Mouse (Mus musculus) mouse embryonic stem cell (cell line): ENCODE measurements at regions not wholly inside any gene's neighbourhood (a gene's known extent, or its start where the extent isn't known, plus 50 kb on each side); places are given as distances from the start of the nearest gene placed in this dataset.

Experiments
- in situ Hi-C, 2 experiments: fragments of 300-500 bp; cut with MboI; formaldehyde crosslinking; loops; 1 replicate in 1 of 2; 3 replicates in 1 of 2; pipeline ENCODE4 v1.14.3; 2019 to 2020; ENCODE audit warnings: low sequenced_read_pairs in 2 of 2, low pct_unique_long_range_greater_than_20kb in 1 of 2, mixed read lengths in 1 of 2; ENCODE audit not compliant: unreplicated experiment in 1 of 2

GRCm38 (mm10) chr1:18849038-18849437 lies 253.8 kb upstream of the Tfap2d start:
- in situ Hi-C loops: no loop called here

GRCm38 (mm10) chr1:18857457-18857856 lies 245.4 kb upstream of the Tfap2d start:
- in situ Hi-C loops: no loop called here

- in situ Hi-C loops: no loop called here
Measured at GRCm38 (mm10) chr1:18903266-18903665, 199.6 kb upstream of the Tfap2d start.

GRCm38 (mm10) chr1:18903696-18904095 lies 199.1 kb upstream of the Tfap2d start:
- in situ Hi-C loops: no loop called here

GRCm38 (mm10) chr1:18911578-18911977 lies 191.2 kb upstream of the Tfap2d start:
- in situ Hi-C loops: no loop called here

- in situ Hi-C loops: loop anchor here in 1 of 2 experiments (25.0 kb wide), 1 partner anchor 594 kb away; no protein-coding TSS in a partner anchor
Measured at GRCm38 (mm10) chr1:18956276-18956675, 146.5 kb upstream of the Tfap2d start.

- in situ Hi-C loops: loop anchor here in 1 of 2 experiments (25.0 kb wide), 1 partner anchor 595 kb away; no protein-coding TSS in a partner anchor
Measured at GRCm38 (mm10) chr1:18956975-18957374, 145.8 kb upstream of the Tfap2d start.

- in situ Hi-C loops: loop anchor here in 1 of 2 experiments (25.0 kb wide), 1 partner anchor 599 kb away; no protein-coding TSS in a partner anchor
Measured at GRCm38 (mm10) chr1:18961464-18961863, 141.4 kb upstream of the Tfap2d start.

- in situ Hi-C loops: loop anchor here in 1 of 2 experiments (25.0 kb wide), 1 partner anchor 600 kb away; no protein-coding TSS in a partner anchor
Measured at GRCm38 (mm10) chr1:18961889-18962288, 140.9 kb upstream of the Tfap2d start.

GRCm38 (mm10) chr1:18968935-18969334 lies 133.9 kb upstream of the Tfap2d start:
- in situ Hi-C loops: loop anchor here in 1 of 2 experiments (25.0 kb wide), 1 partner anchor 607 kb away; no protein-coding TSS in a partner anchor

- in situ Hi-C loops: loop anchor here in 1 of 2 experiments (25.0 kb wide), 1 partner anchor 608 kb away; no protein-coding TSS in a partner anchor
Measured at GRCm38 (mm10) chr1:18970173-18970572, 132.6 kb upstream of the Tfap2d start.

- in situ Hi-C loops: loop anchor here in 1 of 2 experiments (25.0 kb wide), 1 partner anchor 612 kb away; no protein-coding TSS in a partner anchor
Measured at GRCm38 (mm10) chr1:18973826-18974620, 128.8 kb upstream of the Tfap2d start.

- in situ Hi-C loops: loop anchor here in 1 of 2 experiments (25.0 kb wide), 1 partner anchor 613 kb away; no protein-coding TSS in a partner anchor
Measured at GRCm38 (mm10) chr1:18974860-18975439, 127.9 kb upstream of the Tfap2d start.

GRCm38 (mm10) chr1:18975500-18975899 lies 127.3 kb upstream of the Tfap2d start:
- in situ Hi-C loops: no loop called here

GRCm38 (mm10) chr1:18976705-18977309 lies 126.0 kb upstream of the Tfap2d start:
- in situ Hi-C loops: no loop called here

GRCm38 (mm10) chr1:18979141-18979540 lies 123.7 kb upstream of the Tfap2d start:
- in situ Hi-C loops: no loop called here

- in situ Hi-C loops: no loop called here
Measured at GRCm38 (mm10) chr1:19016778-19017177, 86.0 kb upstream of the Tfap2d start.
